Mouse (Mus musculus) heart, embryonic 14.5 days (tissue): Measurements from ENCODE around the gene Robo2. TPM values are rescaled to one million over a fixed set of nuclear protein-coding genes. Genes with fewer than 3 reads are reported as not detected.

Experiments used
- ATAC-seq: fragments of 200-750 bp; cut with Nextera tagmentation; 2 replicates; pipeline ENCODE4 v1.8.0; 2017; ENCODE audit warnings: low read depth, moderate TSS enrichment; ENCODE audit not compliant: insufficient number of reproducible peaks, insufficient read depth, low FRiP score
- H3K27ac ChIP-seq, 2 experiments: fragments of 200-500 bp in 1 of 2; fragments of 300-500 bp in 1 of 2; sonication (generic) in 1 of 2; replicated peaks in 1 of 2; 2 replicates each; pipeline ENCODE4 v1.5.1; 2012 to 2014; ENCODE audit warnings: low read depth in 2 of 2, low read length in 2 of 2, control low read depth in 1 of 2, mild to moderate bottlenecking in 1 of 2, mixed read lengths in 1 of 2; ENCODE audit not compliant: control insufficient read depth in 1 of 2, insufficient read depth in 1 of 2
- H3K27me3 ChIP-seq: fragments of 300-500 bp; sonication (generic); 2 replicates; pipeline ENCODE4 v1.6.1; 2014; ENCODE audit warnings: mild to moderate bottlenecking, low read length, control low read depth; ENCODE audit not compliant: control insufficient read depth, insufficient read depth
- H3K36me3 ChIP-seq: fragments of 300-500 bp; sonication (generic); 2 replicates; pipeline ENCODE4 v1.6.1; 2014; ENCODE audit warnings: mild to moderate bottlenecking, control low read depth, low read length, mixed read lengths; ENCODE audit not compliant: control insufficient read depth, insufficient read depth
- H3K4me1 ChIP-seq, 2 experiments: fragments of 200-500 bp in 1 of 2; fragments of 300-500 bp in 1 of 2; sonication (generic) in 1 of 2; 2 replicates each; pipeline ENCODE4 v1.6.1; 2012 to 2014; ENCODE audit warnings: low read length in 2 of 2, control low read depth in 1 of 2, mixed read lengths in 1 of 2; ENCODE audit not compliant: control insufficient read depth in 2 of 2, insufficient read depth in 2 of 2
- H3K4me2 ChIP-seq: fragments of 300-500 bp; sonication (generic); 2 replicates; pipeline ENCODE4 v1.6.1; 2014; ENCODE audit warnings: mild to moderate bottlenecking, low read length
- H3K4me3 ChIP-seq, 2 experiments: fragments of 200-500 bp in 1 of 2; fragments of 300-500 bp in 1 of 2; sonication (generic) in 1 of 2; 2 replicates each; pipeline ENCODE4 v1.5.1; 2012 to 2014; ENCODE audit warnings: low read length in 2 of 2, mild to moderate bottlenecking in 2 of 2, control low read depth in 1 of 2, low read depth in 1 of 2, moderate library complexity in 1 of 2; ENCODE audit not compliant: control insufficient read depth in 1 of 2, insufficient read depth in 1 of 2
- H3K9ac ChIP-seq: fragments of 300-500 bp; sonication (generic); 2 replicates; pipeline ENCODE4 v1.6.1; 2014; ENCODE audit warnings: mild to moderate bottlenecking, low read length
- H3K9me3 ChIP-seq: fragments of 300-500 bp; sonication (generic); 2 replicates; pipeline ENCODE4 v1.6.1; 2016; ENCODE audit warnings: low read length, control low read depth; ENCODE audit not compliant: control insufficient read depth
- WGBS: fragments of 180-500 bp; shearing (Covaris S2); extraction: QIAGEN DNeasy Blood & Tissue Kit; methylation state at CpG from one replicate; pipeline ENCODE4 v1.1.7; 2014; 5-methylcytosine and 5-hydroxymethylcytosine counted together
- polyA plus RNA-seq: library from polyadenylated mRNA; unstranded; fragments of >200 nt; fragmentation: Nextera tagmentation; extraction: Ambion mirVana; gene quantifications from 2 replicates; pipeline ENCODE4 v1.2.1, GENCODE M21; 2014

Gene Robo2
- polyA plus RNA-seq, 1 experiment from 2014 or later = 8.1 TPM

GRCm38 (mm10) chr16:74276855-74277573 is 134.6 kb downstream of the Robo2 start:
- Histone ChIP-seq H3K27me3 (no peaks in the 10 kb centered on the region), H3K36me3 (no peaks in the 10 kb centered on the region), H3K4me3 (no peak overlapping the region), H3K9ac (no peak overlapping the region), H3K27ac (no peak overlapping the region), H3K4me2 (no peak overlapping the region), H3K9me3 (no peaks in the 10 kb centered on the region), H3K4me1 (no peaks in the 10 kb centered on the region)
- 77% methylated on average over 3 of the region's 3 CpGs for WGBS
- no peak for ATAC-seq

DNA sequence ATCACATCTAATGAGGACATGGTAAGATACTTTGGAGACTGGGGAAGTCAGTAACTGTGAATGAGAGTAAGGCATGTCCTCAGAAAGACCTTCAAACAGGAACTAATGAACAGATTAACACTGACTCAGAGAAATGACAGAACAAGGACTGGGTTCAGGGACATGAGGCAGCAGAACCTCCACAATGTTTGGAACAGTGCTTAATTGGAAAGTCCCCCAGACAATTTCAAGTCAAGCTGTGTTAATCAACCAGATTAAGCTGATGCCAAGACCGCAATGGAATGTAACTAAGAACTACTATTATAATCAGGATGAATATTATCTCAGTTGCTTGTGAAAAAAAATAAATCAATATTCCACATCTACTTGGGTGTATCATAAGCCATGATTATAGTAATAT is 137.0 kb downstream of the Robo2 start:
- Histone ChIP-seq H3K4me3 (no peak overlapping the region), H3K9me3 (no peaks in the 10 kb centered on the region), H3K4me2 (no peak overlapping the region), H3K36me3 (no peaks in the 10 kb centered on the region), H3K4me1 (no peaks in the 10 kb centered on the region), H3K27ac (no peak overlapping the region), H3K27me3 (no peaks in the 10 kb centered on the region), H3K9ac (no peak overlapping the region)
- no peak for ATAC-seq
- WGBS = 82% methylated on average over 1 of the region's 1 CpGs

GRCm38 (mm10) chr16:74272993-74273392 is 138.6 kb downstream of the Robo2 start:
- ATAC-seq = no peak
- WGBS = 63% methylated on average over 4 of the region's 4 CpGs
- no peaks in the 10 kb centered on the region for H3K27me3 ChIP-seq

GRCm38 (mm10) chr16:74258241-74258640 is 153.4 kb downstream of the Robo2 start:
- Histone ChIP-seq H3K4me1 (no peaks in the 10 kb centered on the region), H3K4me2 (no peak overlapping the region), H3K27me3 (no peaks in the 10 kb centered on the region), H3K4me3 (no peak overlapping the region), H3K27ac (no peak overlapping the region), H3K9me3 (no peaks in the 10 kb centered on the region), H3K36me3 (no peaks in the 10 kb centered on the region), H3K9ac (no peak overlapping the region)
- ATAC-seq = no peak
- 91% methylated on average over 2 of the region's 2 CpGs for WGBS

More at GRCm38 (mm10) chr16:74272993-74273392, 138.6 kb downstream of the Robo2 start:
- H3K4me2 ChIP-seq = no peak overlapping the region
- H3K4me3 ChIP-seq = no peak overlapping the region
- no peak overlapping the region for H3K9ac ChIP-seq
- H3K27ac ChIP-seq = no peak overlapping the region
- H3K36me3 ChIP-seq = no peaks in the 10 kb centered on the region
- no peaks in the 10 kb centered on the region for H3K9me3 ChIP-seq
- H3K4me1 ChIP-seq = no peaks in the 10 kb centered on the region

- Histone ChIP-seq H3K36me3 (no peaks in the 10 kb centered on the region), H3K4me3 (no peak overlapping the region), H3K4me1 (no peaks in the 10 kb centered on the region), H3K27ac (no peak overlapping the region), H3K4me2 (no peak overlapping the region), H3K9ac (no peak overlapping the region), H3K27me3 (no peaks in the 10 kb centered on the region), H3K9me3 (no peaks in the 10 kb centered on the region)
- ATAC-seq = no peak
- WGBS = 83% methylated on average over 5 of the region's 5 CpGs
Observed at GRCm38 (mm10) chr16:74244452-74244851, 167.2 kb downstream of the Robo2 start.

DNA sequence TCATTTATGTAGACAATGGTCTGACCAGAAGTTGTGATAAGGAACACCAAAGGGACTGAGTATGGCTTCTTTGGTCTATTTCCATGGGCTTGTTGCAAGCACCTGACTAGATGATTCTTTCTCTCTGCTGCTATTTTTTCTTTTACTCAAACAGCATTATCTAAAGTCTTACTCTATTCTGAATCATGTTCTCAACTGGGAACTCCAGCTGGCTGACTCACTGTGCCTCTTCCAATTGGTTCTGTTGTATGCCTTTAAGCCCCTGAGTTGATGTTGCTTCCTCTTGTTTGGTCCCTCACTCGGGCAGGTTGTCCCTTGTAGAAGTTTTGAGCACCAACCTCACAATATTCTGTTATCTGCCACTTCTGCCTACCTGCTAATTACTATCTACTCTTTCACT is 170.1 kb downstream of the Robo2 start:
- WGBS = 80% methylated on average over 1 of the region's 1 CpGs
- no peaks in the 10 kb centered on the region for H3K9me3 ChIP-seq
- H3K4me1 ChIP-seq = no peaks in the 10 kb centered on the region
- no peaks in the 10 kb centered on the region for H3K36me3 ChIP-seq
- H3K9ac ChIP-seq = no peak overlapping the region
- no peak overlapping the region for H3K27ac ChIP-seq
- no peaks in the 10 kb centered on the region for H3K27me3 ChIP-seq
- ATAC-seq = no peak
- H3K4me3 ChIP-seq = no peak overlapping the region
- no peak overlapping the region for H3K4me2 ChIP-seq

DNA sequence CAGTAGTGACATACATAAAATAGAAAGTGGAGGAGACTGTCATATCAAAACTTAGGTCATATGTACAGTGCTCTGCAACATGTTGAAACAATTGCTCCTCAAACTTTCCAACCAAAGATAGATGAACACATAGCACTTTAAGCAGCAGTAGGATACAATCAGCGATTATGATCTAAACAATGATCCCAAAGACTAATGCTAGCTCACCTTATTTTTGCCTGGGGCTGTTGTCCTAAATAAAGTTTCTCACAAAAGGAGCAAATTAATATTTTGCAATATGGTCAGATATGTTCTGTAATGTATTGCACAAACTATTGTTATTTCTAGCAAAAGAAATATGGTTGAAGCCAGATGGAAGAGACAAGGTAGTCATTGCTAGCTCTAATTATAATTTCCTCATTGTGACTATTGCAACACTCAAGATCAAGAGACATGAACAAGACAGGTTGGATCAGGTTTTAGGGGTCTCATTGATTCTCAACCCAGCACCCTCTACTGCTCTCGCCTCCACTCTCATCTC is 174.2 kb downstream of the Robo2 start:
- no peak for ATAC-seq
- Histone ChIP-seq H3K36me3 (no peaks in the 10 kb centered on the region), H3K27ac (no peak overlapping the region), H3K9me3 (no peaks in the 10 kb centered on the region), H3K4me1 (no peaks in the 10 kb centered on the region), H3K27me3 (no peaks in the 10 kb centered on the region), H3K4me2 (no peak overlapping the region), H3K4me3 (no peak overlapping the region), H3K9ac (no peak overlapping the region)
- 89% methylated on average over 2 of the region's 2 CpGs for WGBS
